Mouse (Mus musculus) mature B cell (primary cell): ENCODE results near the gene Fen1.

ENCODE experiments used
- in situ Hi-C: fragments of 300-500 bp; cut with MboI; formaldehyde crosslinking; loops from 2 replicates; pipeline ENCODE4 v1.14.3; 2019

Fen1 gene

DNA sequence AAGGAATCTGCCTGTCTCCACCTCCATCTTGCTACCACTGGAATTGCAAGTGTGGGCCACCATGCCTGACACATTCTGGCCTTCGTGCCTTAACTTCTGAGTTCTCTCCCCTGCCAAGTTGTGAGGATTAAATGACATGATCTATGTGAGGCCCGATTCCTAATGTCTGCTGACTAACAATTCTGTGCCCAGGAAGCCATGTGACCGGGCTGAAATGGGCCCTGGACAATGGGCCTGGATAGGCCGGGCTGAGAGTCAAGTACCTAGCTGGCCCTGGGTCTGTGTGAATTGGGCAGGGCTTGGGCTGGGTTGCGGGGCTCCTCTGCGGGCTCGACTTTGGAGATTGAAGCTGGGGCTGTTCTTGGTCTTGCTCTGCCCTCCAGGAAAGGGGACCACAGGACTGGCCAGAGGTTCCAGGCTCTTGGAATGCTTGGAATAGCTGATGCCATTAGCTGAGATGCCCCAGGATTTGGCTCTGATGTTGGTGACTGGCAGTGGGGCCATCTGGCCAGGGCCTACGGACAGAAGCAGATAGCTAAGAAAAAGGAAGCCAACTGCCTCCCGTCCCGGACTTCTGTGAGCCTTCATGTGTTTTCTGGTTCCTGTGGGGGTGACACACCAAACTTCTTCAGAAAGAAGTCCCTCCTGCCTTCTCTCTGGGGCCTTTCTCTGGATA lies 10.0 kb upstream of the Fen1 start:
- in situ Hi-C loops = no loop called here

GRCm38 (mm10) chr19:10210885-10211284 lies 6.9 kb upstream of the Fen1 start:
- in situ Hi-C loops = no loop called here

DNA sequence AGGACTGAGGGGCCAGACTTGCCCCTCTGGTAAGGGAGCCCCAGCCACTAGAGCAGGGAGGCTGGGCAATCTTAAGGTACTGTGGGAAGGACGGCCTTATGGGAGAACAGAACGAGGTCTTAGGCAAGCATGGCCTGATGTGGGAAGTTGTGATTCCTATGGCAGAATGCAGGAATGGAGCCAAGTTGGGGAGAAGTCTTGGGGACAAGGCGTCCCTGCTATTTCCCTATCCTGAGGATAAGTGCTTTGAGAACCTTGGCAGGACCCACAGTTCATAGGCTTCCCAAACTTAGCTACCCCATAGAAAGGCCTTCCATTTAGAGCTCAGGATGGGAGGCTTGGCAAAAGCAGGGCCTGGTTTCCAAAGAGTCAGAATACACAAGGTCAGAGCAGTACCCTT lies 4.9 kb upstream of the Fen1 start:
- in situ Hi-C loops = loop anchor here (10.0 kb wide), 1 partner anchor 294 kb away; no protein-coding TSS in a partner anchor

GRCm38 (mm10) chr19:10205051-10205450 lies 1.1 kb upstream of the Fen1 start:
- in situ Hi-C loops = loop anchor here (10.0 kb wide), 1 partner anchor 290 kb away; no protein-coding TSS in a partner anchor

- in situ Hi-C loops = loop anchor here (10.0 kb wide), 1 partner anchor 290 kb away; no protein-coding TSS in a partner anchor
These were observed 640 bp upstream of the Fen1 start for GRCm38 (mm10) chr19:10204616-10205001.

DNA sequence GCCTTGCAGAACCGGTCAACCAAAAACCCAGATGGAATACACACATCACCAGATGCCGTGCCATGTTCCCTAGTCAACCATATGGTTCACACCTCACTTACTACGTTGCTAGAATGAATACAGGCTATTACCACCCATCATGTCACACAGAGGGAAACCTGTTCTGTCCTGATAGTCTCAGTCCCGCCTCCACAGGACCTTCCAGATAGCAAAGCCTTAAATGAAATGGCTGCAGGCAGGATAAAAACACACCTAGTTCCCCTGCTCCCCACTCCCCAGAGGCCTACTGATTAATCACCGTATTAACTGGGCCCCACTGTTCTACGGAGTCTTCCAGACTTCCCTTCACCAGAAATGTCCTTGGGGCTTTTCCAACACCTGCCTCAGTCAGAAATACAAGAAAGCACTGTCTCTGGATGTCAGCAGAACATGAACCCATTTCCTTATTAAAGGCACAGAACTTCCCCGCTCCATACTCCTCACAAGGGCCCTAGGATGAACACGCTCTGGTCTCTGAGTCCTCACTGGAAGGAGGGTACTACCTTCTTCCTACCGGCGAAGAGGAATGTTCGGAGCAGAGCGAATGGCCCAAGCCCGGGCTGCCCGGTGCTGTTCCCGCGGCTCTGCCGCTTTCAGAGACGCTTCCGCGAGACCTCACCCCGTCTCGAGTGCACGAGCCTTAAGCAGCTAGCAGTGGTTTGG lies 672 bp downstream of the Fen1 start:
- in situ Hi-C loops = loop anchor here (10.0 kb wide), 1 partner anchor 288 kb away; no protein-coding TSS in a partner anchor

DNA sequence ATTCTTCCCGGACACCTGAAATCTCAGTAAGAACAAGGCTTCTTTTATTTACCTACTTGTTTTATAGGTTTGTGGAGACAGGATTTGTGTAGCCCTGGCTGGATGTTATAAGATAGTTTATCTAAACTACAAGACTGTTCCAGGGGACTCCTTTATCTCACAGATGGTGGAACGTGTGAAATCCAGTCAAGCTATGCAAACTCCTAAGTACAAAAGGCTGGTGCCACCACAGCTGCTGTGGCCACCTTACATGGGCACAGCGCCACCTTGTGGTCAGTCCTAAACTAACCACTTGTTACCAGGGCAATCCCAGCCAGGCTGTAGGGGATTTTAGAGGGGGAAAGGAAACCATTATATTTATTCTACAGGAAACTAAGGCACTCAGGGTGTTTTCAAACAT lies 5.2 kb downstream of the Fen1 start:
- in situ Hi-C loops = loop anchor here (25.0 kb wide), 1 partner anchor 186 kb away; the partner anchor contains the start of genes Best1 and Rab3il1

- in situ Hi-C loops = loop anchor here (25.0 kb wide), 1 partner anchor 186 kb away; the partner anchor contains the start of genes Best1 and Rab3il1
These were observed 5.7 kb downstream of the Fen1 start for GRCm38 (mm10) chr19:10198286-10198685.

DNA sequence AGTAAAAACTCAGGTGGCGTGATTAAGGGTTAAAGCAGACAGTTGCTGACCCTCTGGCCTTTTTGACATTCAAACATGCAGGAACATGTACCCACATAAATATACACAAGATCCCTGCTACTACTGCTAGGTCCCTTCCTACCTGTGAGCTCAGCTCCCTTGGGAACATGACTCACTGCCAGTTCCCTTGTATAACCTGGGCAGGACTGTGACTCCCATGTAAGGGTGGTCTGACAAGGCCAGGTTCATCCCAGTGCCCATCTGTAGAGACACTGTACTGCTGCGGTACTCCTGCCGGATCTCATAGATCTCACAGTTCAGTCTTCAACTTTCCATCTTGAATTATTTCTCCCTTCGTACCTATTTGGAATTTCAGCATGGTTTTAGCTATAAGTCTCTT lies 6.8 kb downstream of the Fen1 start:
- in situ Hi-C loops = loop anchor here (25.0 kb wide), 1 partner anchor 185 kb away; the partner anchor contains the start of genes Best1 and Rab3il1

DNA sequence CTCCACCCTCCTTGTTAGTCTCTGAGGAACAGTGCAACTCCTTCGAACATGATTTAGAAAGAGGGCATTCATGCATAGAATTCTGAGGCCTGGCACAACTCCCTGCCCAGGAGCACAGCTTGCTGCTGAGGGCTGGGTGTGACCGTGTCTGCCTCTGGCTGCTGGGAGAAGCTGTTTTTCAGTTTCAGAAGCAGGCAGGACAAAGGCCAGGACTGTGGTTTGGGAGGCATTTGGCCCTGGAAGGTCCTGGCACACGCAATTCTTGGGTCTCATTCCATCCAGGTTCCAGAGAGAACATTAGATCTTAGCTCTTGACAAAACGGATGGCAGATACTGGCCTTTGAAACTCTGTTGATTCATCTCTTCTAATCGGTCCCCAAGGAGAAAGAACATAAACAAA lies 8.7 kb downstream of the Fen1 start:
- in situ Hi-C loops = loop anchor here (25.0 kb wide), 1 partner anchor 183 kb away; the partner anchor contains the start of genes Best1 and Rab3il1

DNA sequence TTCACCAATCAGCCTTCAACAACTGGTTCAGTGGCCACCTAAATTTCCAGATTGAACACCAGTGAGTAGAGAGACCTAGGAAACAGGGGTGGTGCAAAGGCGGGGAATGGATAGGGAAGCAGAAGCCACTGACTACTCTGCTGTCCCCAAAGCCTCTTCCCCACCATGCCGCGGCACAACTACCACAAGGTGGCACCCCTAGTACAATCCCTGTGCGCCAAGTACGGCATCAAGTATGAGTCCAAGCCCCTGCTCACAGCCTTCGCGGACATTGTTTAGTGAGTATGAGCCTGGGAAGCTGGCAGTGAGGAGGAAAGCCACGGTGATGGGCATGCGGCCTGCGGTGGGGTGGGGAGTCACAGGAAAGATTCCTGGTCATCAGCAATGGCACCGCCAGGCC lies 9.6 kb downstream of the Fen1 start:
- in situ Hi-C loops = loop anchor here (25.0 kb wide), 1 partner anchor 182 kb away; the partner anchor contains the start of genes Best1 and Rab3il1

GRCm38 (mm10) chr19:10191326-10191725 lies 12.6 kb downstream of the Fen1 start:
- in situ Hi-C loops = loop anchor here (25.0 kb wide), 1 partner anchor 179 kb away; the partner anchor contains the start of genes Best1 and Rab3il1

- in situ Hi-C loops = loop anchor here (25.0 kb wide), 1 partner anchor 178 kb away; the partner anchor contains the start of genes Best1 and Rab3il1
These were observed 13.2 kb downstream of the Fen1 start for GRCm38 (mm10) chr19:10190796-10191195.

DNA sequence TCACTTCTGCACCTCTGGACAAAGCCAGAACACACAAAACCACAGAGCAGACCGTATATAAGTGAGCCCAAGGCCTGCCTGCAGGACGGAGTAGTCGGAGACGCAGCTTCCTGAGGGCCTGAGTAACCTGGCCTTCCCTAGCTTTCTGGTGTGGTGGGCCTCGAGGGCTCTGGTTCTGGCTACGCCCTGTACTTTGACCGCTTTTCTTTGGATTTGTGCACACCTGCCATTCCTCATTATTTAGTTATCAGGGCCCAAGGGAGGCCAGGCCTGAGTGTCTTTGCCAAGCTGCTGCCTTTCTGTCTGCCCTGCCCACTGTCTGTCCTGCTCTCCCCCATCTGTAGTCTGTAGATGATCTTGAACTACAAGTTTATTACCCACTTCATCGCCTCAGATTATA lies 14.0 kb downstream of the Fen1 start:
- in situ Hi-C loops = loop anchor here (25.0 kb wide), 1 partner anchor 178 kb away; the partner anchor contains the start of genes Best1 and Rab3il1

GRCm38 (mm10) chr19:10189022-10189421 lies 14.9 kb downstream of the Fen1 start:
- in situ Hi-C loops = loop anchor here (25.0 kb wide), 1 partner anchor 177 kb away; the partner anchor contains the start of genes Best1 and Rab3il1

GRCm38 (mm10) chr19:10188281-10188811 lies 15.6 kb downstream of the Fen1 start:
- in situ Hi-C loops = loop anchor here (25.0 kb wide), 1 partner anchor 176 kb away; the partner anchor contains the start of genes Best1 and Rab3il1

GRCm38 (mm10) chr19:10186569-10186968 lies 17.4 kb downstream of the Fen1 start:
- in situ Hi-C loops = loop anchor here (25.0 kb wide), 1 partner anchor 174 kb away; the partner anchor contains the start of genes Best1 and Rab3il1

DNA sequence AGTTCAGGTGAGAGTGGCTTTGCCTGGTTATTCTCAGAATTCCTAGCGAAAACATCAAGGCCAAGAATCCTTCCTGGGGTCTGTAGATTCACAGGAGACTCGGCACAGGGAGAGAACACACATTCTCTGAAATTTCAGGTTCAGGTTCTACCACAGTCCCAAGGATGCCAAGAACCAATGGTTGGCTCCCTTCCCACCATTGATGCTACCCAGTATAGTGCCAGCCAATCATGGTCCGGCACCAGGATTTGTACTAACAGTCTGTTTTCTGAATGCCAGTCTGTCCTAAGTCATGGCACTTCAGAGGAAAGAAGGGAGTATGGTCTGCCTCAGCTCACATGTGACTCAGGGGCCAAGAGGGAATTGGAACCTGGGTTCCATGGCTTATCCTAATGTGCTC lies 18.1 kb downstream of the Fen1 start:
- in situ Hi-C loops = loop anchor here (25.0 kb wide), 1 partner anchor 174 kb away; the partner anchor contains the start of genes Best1 and Rab3il1

GRCm38 (mm10) chr19:10184096-10184495 lies 19.9 kb downstream of the Fen1 start:
- in situ Hi-C loops = loop anchor here (25.0 kb wide), 1 partner anchor 172 kb away; the partner anchor contains the start of genes Best1 and Rab3il1

- in situ Hi-C loops = loop anchor here (25.0 kb wide), 1 partner anchor 171 kb away; the partner anchor contains the start of genes Best1 and Rab3il1
These were observed 20.5 kb downstream of the Fen1 start for GRCm38 (mm10) chr19:10183299-10183983.
